ENCODE assay signal across 26 mouse cellular contexts in genomic region chr7:26082595-26082994, GRCm38 (mm10). TPM values are rescaled to one million over a fixed set of nuclear protein-coding genes. Genes with fewer than 3 reads are reported as not detected.
"Had no signal": no experiment of that assay in that cellular context is flagged by ENCODE, and none has a peak within 500 bp of the region (broad histone marks: within the 10 kb centered on the region; RNA-seq: fewer than 3 reads in every experiment).

No protein-coding gene starts in this region.

- H3K4me3 ChIP-seq: limb, embryonic 15.5 days; lung, embryonic 15.5 days; megakaryocyte, embryonic 14.5 days; midbrain, embryonic 13.5 days; midbrain, embryonic 15.5 days; neural tube, embryonic 12.5 days had no signal

- H3K27me3 ChIP-seq: limb, embryonic 15.5 days; lung, embryonic 15.5 days; megakaryocyte, embryonic 14.5 days; midbrain, embryonic 13.5 days; midbrain, embryonic 15.5 days; neural tube, embryonic 12.5 days had no signal

- DNase-seq: lung, adult 2 months; lung, postnatal 14 days; lung, postnatal 36 days; right cerebral cortex, postnatal 14 days; right cerebral cortex, postnatal 4 days; spleen, adult 18-20 months; thymus, adult 18-20 months; thymus, postnatal 14 days; thymus, postnatal 36 days had no signal

- H3K9me3 ChIP-seq: limb, embryonic 15.5 days; lung, embryonic 15.5 days; megakaryocyte, embryonic 14.5 days had no signal

- H3K4me2 ChIP-seq: limb, embryonic 15.5 days; lung, embryonic 15.5 days; midbrain, embryonic 11.5 days; midbrain, embryonic 13.5 days; midbrain, embryonic 15.5 days; neural tube, embryonic 12.5 days had no signal

- H3K27ac ChIP-seq: limb, embryonic 15.5 days; lung, embryonic 15.5 days; macrophage; midbrain, embryonic 13.5 days; midbrain, embryonic 15.5 days; neural tube, embryonic 12.5 days had no signal

- ATAC-seq: lung, postnatal 0 days; midbrain, embryonic 13.5 days; midbrain, embryonic 15.5 days had no signal

- H3K9ac ChIP-seq: limb, embryonic 15.5 days; lung, embryonic 15.5 days; midbrain, embryonic 13.5 days; midbrain, embryonic 15.5 days; neural tube, embryonic 12.5 days had no signal

- H3K36me3 ChIP-seq: limb, embryonic 15.5 days; lung, embryonic 15.5 days; midbrain, embryonic 13.5 days; midbrain, embryonic 15.5 days; neural tube, embryonic 12.5 days had no signal

- H3K4me1 ChIP-seq: limb, embryonic 15.5 days; lung, embryonic 15.5 days; megakaryocyte, embryonic 14.5 days; midbrain, embryonic 13.5 days; midbrain, embryonic 15.5 days; neural tube, embryonic 12.5 days had no signal

RNA-seq across cellular contexts. Expression of gene Cyp2b13, which starts 21.3 kb away (rescaled TPM):
- total RNA-seq: megakaryocyte progenitor cell, adult 5-6 weeks; midbrain, postnatal 0 days; monocyte, adult 5-6 weeks; neutrophil, adult 5-6 weeks had no signal
- polyA plus RNA-seq: limb, embryonic 15.5 days; lung, adult 2 months; lung, embryonic 15.5 days; lung, postnatal 0 days; macrophage; midbrain, embryonic 11.5 days; midbrain, embryonic 13.5 days; midbrain, embryonic 15.5 days; midbrain, postnatal 0 days; neural tube, embryonic 12.5 days; neural tube, embryonic 14.5 days; stomach, embryonic 14.5 days; stomach, embryonic 16.5 days; thymus, postnatal 0 days had no signal
